Mouse (Mus musculus): ENCODE results near the gene Ptprcap. TPM values are rescaled to one million over a fixed set of nuclear protein-coding genes. Genes with fewer than 3 reads are reported as not detected.

Gene Ptprcap
- total RNA-seq, 2 experiments from 2014 or later: 8.3 to 22.9 TPM

DNA sequence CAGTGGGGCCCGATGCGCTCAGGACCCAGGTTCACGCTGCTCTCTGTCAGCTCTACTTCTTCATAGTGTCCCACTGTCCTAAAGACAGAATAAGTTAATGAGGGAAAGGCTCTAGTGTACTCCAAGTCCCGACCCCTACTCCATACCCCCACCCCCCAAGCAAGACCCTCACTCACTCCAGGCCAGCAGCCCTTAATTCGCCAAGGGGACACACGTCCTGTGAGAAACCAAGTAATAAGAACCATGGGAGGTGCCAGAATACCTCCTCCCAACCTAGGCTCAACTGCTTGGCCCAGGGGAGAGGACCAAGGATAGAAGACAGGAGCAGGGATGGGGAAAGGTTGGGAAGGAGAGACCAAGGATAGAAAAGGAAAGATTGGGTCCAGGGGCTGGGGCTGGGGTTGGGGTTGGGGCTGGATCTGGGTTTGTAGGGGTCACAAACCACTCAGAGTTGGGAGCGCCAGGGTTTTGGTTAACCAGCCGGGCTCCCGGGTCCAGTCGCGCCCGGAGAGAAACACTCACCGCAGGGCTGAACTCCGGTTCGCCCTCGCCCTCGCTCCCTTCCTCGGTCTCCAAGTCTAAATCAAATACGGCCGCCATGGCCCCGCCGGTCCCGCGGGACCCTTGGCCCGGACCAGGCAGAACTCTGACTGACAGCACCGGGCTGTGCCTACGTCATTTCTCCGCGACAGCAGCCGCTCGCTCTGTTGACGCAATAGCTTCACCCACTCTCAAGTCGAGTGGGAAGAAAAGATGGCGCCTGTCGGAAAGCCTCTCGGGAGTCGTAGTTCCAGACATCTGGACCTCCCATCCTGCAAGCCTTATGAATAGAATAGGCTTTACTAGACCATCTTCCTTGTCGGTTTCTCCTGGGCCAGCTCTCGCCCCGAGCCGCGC lies 9.5 kb downstream of the Ptprcap start, which contains the start of gene Rps6kb2:
TSS of gene Rps6kb2 (minus strand) at position 709 of the 897 bp plus-strand sequence.
- peak; percentile 85 for ATAC-seq (replicated peaks; ENCODE audit: low FRiP score, poor library complexity, severe bottlenecking)

DNA sequence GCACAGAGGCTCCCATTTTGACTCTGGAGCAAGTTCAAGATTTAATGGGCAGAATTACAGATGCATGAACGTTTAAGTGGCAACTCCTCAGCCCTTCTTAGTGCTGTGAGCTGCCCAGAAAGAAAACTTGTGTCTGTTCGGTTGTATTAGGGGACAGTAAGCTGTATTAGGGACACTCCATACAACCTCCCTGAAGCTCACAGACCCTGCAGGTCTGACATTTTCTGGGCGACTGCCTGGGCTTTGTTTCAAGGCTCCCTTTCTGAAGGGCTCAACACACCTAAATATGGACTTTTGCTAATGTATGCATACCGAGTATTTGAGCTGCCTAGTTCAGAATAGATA lies 10.1 kb downstream of the Ptprcap start:
- no peak for ATAC-seq (replicated peaks; ENCODE audit: low FRiP score, poor library complexity, severe bottlenecking)

DNA sequence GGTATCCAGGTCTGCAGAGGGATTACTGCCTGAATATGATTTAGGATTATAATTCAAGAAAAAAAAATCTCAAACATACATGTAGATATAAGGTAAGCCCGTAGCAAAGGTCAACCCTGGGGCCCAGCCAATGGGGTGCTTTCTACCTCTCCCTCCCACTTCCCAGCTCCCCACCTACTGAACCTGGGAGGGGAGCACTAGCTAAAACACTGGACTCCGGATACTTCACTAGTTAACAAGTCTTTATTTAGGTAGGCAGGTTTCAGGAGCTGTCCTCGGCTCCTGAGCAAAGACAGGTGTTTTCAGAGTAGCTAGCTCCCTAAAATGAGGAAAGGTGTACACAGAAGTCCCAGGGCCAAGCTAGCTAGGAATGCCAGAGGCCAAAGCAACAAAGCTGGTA lies 10.7 kb downstream of the Ptprcap start:
- no peak for ATAC-seq (replicated peaks; ENCODE audit: low FRiP score, poor library complexity, severe bottlenecking)

DNA sequence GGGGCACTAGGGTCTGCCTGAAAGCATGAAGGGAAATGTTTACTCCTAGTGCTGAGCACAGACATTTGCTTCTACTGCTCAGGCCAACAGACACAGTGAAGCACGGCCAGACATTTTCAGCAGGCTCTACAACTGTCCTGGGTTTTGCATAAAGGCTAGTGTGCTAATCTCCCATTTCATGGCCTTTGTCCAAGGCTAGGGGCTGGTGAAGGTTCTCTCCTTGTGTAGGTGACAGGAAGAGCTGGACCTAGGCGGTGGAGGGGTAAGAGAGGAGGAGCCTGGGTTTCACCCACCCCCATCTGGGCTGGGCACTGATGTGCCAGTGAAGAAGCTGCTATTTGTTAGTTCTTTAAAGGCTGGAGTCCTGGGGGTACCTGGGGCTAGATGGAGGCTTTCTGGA lies 11.3 kb downstream of the Ptprcap start:
- no peak for ATAC-seq (replicated peaks; ENCODE audit: low FRiP score, poor library complexity, severe bottlenecking)

DNA sequence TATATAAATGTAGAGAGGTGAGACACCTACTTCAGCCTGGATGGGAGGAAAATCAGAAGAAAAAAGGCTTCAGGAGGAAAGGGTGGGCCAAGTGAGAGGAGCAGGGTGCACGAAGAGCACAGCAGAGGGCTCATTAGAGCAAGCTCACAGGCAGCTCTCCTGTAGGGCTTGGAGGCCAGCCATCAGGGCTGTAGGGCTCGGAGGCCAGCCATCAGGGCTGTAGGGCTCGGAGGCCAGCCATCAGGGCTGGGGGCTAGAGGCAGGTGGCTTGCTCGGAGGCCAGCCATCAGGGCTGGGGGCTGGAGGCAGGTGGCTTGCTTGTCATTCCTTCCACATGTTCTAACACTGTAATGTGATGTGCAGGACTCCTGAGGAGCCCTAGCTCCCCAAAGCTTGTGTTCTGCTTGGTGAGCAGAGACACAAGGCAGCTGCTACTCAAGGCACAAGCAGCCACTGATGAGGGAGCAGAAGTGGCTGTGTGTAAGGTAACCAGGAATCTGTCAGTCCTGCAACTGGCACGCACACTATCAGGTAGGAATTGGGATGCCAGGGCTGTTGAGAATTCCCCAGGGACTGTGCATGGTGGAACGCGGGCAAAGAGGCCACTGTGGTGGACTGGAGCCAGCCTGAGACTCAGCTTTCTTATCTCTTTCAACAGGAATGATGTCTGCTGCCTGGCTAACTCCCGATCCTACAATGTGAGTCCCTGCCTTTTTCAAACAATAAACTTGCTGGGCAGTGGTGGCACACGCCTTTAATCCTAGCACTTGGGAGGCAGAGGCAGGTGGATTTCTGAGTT lies 13.5 kb downstream of the Ptprcap start:
- no peak for ATAC-seq (replicated peaks; ENCODE audit: low FRiP score, poor library complexity, severe bottlenecking)

DNA sequence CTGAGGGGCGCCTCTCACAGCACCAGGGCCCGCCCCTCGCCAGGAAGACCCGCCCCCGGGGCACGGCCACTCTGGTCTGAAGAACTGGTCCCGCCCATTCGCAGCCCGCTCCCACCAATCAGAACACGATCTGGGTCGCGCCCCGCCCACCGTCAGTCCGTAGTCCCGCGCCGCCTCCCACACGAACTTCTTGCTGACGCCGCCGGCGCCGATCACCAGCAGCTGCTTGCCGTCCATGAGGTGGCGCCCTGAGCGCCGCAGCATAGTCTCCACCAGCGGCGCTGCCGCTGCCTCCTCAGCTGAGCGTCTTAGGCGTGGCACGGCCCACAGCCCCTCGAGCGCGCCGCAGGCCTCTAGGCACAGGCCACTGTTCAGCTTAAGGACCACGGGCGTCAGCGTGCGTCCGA lies 16.0 kb downstream of the Ptprcap start:
- peak; percentile 94 for ATAC-seq (replicated peaks; ENCODE audit: low FRiP score, poor library complexity, severe bottlenecking)

DNA sequence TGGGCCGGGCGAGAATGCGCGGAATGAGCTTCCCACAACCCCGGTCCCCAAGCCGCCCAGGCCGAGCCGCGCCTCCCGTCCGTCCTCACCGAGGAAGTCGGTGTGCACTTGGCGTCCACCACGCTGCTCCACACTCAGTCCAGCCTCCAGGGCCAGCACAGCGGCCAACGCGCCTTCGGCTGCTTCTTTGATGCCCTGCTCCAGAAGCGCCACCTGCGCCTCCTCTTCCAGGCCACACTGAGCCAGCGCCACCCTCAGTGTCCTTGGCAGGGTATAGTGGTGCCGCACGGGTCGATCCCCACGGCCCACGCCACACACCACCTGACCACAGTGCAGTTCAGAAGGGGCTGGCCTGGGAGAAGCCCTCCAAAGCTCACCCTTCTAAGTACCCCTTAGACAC lies 16.4 kb downstream of the Ptprcap start:
- ATAC-seq (replicated peaks; ENCODE audit: low FRiP score, poor library complexity, severe bottlenecking): no peak; the same call in 1 of the 2 replicates

DNA sequence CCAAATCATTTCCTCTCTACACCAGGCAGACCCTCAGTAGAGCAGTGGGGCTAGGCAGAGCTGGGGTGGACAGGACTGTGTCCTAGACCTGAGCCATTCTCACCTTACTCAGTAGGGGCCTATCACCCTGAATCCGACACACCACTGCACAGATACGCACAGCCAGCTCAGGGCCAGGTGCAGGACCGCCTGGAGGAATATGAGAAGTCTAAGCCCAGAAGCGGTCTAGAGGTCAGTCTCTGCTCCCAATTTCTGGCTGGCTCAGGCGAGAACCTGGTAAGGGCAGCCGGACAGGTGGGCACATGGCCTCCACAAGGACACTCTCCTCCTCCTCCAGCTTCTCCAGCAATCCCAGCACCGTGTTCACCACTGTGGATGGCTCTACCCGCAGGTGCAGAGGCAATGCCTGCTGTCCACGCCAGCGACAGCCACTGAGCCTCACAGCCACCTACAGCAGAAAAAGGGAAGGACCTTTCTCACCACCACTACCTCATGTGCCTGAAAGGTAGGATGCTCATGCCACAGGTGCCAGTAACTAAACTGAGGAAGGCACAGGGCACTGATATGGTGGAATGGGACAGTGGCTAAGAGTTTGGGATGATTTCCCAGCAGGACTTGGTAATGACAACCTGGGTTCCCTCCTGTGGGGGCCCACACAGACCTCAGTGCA lies 17.5 kb downstream of the Ptprcap start:
- ATAC-seq (replicated peaks; ENCODE audit: low FRiP score, poor library complexity, severe bottlenecking): no peak

DNA sequence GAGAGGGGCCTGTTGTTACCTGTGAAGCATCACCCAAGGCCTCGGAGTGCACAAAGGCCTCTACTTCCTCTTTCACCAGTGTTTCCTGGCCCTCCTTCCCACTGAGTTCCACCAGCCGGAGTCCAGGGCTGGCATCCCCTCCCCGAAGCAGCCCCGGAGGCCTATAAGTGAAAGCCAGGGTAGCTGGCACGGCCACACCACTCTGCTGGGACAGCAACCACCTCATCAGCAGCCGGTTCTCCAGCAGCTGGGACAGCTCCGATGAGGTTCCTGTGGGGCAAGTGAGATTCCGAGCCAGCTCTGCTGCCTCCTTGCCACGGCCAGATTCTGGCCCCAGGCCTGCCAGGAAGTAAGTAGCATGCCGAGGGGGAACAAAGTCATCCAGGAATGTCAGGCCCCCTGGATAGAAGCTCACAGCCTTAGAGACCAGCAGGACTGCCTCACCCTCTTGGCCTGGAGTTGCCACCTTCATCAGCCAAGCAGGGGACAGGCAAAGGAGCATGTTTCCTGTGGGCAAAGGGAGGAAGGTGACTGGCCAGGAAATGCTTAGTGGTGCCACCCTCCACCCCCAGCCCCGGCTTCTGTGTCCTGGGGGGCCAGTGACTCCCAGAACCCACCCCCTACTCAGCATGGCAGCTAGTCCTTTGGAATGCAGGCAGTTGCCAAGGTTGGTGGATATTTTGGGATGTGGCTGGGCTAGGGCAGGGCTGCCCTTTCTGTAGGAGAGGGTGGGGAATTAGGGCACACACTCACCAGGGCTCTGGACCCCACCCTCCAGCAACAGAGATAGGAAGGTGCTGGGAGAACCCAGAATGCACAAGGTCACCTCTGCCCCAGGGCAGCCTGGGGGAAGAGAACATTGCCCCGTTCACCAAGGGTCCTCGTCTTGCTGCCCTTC lies 18.2 kb downstream of the Ptprcap start:
- no peak for ATAC-seq (replicated peaks; ENCODE audit: low FRiP score, poor library complexity, severe bottlenecking)

DNA sequence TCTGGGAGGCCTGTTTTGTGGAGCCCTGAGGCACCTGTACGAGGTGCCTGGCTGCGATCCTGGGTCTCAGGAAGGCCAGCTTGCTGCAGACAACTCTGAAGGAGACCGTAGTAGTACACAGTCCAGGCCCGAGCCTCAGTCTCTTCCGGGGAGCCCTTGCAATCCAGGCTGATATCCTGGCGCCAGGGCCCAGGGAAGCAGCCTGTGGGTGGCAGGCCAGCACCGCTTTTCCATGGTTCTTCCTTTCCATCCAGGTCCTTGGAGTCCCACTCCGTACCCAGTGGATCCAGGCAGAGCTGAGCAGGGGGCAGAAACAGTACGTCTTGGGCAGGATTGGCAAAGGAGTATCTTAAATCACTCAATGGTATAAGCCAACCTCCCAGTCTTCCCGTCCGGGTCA lies 19.5 kb downstream of the Ptprcap start:
- no peak for ATAC-seq (replicated peaks; ENCODE audit: low FRiP score, poor library complexity, severe bottlenecking)

DNA sequence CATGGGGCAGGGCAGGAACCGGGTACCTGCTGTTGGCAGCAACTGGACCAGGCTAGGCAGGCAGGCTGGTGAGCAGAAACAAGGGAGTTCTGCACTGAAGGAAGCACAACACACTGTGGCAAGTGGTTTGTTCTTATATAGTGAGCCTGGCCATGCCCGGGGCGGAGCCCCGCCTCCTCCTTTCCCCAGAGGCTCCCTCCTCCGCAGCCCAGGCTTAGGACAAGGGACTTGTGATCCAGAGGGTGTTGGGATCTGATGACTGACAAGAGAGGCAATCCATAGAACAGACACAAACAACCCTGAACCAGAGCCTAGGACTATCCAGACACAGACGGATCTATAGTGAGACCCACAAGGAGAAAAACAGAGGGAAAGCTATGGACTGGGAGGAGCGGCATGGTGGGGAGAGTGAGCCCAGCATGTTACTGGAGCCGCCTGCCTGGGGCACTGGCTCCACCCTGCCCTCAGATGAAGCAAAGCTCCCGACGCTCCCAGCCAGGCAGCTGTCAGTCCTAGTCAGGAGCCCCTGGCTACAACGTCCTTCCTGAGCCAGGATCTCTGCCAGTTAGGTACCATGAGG lies 22.1 kb downstream of the Ptprcap start, which contains the start of gene Carns1:
TSS of gene Carns1 (minus strand) at position 112 of the 580 bp plus-strand sequence.
- ATAC-seq (replicated peaks; ENCODE audit: low FRiP score, poor library complexity, severe bottlenecking): no peak

DNA sequence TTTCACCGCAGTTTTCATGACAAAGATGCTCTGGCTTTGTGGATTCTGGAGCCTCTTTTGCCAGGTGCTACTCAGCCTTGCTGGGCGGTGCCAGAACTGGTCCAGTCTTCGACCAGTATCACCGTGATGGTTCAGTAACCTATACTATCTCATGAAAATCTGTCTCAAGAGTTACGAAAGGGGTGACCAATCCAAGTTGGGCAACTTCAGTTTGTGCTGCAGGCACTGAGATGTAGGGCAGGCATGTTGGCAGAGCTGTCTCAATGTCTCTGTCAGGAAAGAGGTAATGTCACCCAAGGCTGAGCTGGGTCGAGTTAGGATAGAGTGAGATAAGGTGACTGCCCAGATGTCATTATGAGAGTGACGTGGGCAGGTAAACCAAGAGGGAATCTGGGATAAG lies 27.0 kb downstream of the Ptprcap start:
- no peak for ATAC-seq (replicated peaks; ENCODE audit: low FRiP score, poor library complexity, severe bottlenecking)

DNA sequence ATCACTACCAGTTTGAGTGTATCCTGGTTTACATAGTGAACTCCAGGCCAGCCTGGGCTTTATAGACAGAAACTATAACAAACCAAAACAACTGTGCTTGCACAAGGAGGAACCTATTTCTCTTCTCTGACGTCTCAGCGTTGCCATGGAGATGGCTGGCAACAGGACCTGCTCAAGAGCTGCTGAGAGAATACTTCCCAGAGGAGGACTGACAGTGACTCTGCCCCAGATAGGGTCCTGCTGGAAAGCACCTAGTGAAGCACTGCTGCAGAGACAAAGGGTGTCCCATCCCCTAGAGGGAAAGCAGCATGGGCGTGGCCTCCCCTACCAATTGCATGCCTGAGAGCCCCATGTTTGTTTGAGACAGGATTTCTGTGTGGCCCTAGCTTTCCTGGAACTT lies 28.5 kb downstream of the Ptprcap start:
- ATAC-seq (replicated peaks; ENCODE audit: low FRiP score, poor library complexity, severe bottlenecking): no peak

DNA sequence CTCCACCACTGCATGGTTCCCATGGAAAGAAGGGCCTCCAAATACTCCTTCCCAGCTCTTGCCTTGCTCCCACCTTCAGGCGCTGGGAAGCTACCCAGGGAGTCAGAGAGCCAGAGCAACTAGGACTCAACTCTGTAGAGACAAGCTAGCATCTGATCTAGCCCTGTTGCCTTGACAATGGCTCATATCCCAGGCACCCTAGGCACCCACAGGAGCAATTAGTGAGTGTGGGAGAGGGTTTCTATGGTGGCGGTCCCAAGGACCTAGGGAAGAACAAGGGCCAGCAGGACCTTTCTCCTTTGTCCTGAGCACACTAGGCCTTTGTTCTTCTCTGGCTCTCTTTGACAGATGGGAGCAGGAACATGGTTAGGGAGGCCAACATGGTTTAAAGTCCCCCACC lies 30.3 kb downstream of the Ptprcap start:
- no peak for ATAC-seq (replicated peaks; ENCODE audit: low FRiP score, poor library complexity, severe bottlenecking)

DNA sequence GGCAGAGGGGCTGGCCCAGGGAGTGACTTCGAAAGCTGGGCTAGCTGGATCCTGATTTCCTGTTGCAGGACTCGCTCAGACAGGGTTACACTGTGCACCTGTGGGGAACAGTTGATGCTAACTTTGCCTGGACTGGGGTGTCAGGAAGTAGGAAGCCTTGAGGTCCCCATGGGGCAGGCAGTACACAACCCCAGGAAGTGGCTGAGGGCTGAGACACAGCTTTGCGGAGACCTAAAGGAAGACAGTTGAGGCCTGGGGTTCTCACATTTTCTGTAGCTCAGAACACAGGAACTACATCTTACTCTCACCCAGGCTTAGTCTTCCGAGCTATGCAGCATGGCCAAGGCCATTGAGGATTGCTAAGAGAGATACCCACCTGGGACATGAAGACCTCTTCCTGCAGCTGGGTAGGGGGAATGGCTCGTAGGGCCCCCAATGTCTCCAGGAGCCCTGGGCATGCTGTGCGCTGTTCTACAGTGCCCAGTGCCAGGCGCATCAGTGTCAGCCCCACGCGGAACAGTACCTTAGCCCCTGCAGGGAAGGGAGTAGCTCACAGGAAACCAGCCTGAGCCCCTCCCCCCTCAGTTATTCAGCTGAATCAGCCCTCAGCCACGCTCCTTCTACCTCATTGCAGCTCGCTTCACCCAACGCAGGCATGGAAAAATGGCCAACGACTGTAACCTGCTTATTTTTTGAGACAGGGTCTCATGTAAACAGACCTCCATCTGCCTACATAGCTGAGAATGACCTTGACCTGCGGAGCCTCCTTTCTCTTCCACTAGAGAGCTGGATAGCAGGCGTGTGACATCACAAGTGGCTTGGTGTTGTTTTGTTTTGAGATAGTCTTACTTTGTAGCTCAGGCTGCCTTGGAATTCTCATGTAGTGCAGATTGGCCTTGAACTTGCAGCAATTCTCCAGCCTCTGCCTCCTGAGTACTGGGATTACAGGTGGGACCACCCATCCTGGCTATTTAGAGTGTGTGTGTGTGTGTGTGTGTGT lies 31.9 kb downstream of the Ptprcap start:
- no peak for ATAC-seq (replicated peaks; ENCODE audit: low FRiP score, poor library complexity, severe bottlenecking)

DNA sequence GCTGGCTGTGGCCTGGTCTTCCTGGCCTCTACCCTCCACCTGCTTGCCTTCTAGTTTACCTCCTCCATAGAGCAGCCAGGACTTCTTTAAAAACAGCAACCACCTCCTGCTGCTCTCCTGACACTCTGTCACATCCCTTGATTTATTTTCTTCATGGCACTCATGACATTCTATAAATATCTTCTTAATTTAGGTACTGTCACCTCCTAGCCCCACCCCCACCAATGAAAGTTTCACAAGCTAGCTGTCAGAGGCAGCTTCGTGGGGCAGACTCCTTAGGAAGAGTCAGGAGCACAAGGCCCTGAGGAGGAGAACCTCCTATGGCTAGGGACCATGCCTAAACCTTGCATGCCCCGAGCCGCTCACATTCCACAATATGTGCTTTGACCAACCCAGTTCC lies 33.9 kb downstream of the Ptprcap start:
- ATAC-seq (replicated peaks; ENCODE audit: low FRiP score, poor library complexity, severe bottlenecking): no peak

DNA sequence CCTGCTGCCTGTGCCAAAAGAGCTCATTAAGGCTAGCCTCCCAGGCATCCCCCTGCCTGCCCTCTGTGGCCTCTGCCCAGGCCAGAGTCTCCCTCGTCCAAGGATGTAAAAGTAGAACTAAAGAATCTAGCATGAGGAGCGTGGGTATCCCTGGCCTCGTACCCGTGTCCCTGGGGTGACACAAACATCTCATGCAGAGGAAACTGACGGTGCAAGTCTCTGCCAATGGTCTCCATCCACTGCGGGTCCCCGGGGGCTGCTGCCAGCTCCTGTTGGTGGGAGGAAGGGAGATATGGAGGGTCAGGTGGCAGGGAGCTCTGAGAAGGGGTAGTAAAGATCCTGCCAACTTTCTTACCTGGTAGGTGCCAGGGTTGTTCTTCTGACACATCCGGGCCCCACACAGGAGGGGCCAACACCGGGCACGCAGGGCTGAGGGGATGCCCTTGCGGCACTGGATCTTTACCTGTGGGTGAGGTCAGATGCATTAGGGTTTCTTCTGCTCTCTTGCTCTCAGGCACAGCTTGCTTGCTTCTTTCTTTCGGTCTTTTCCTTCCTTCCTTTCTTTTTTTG lies 35.7 kb downstream of the Ptprcap start:
- no peak for ATAC-seq (replicated peaks; ENCODE audit: low FRiP score, poor library complexity, severe bottlenecking)

Measured in erythroblast, adult 5-6 weeks (primary cell).